Mouse (Mus musculus) kidney, adult 2 months (tissue): ENCODE measurements around the gene Vmn1r2.
"Not testable (repeated sequence)": the region's sequence is repeated elsewhere in the genome, so short reads cannot be mapped to it uniquely, and the experiment has no call there.

Source experiments
- CTCF ChIP-seq: fragments of 200-500 bp; conservative IDR thresholded peaks from 2 replicates; pipeline ENCODE4 v1.5.1; 2011; ENCODE audit warnings: low read depth, mild to moderate bottlenecking, control low read depth, low read length, moderate library complexity, mixed read lengths; ENCODE audit not compliant: insufficient read depth, insufficient read length
- POLR2A ChIP-seq: fragments of 200-500 bp; IDR thresholded peaks from one replicate; pipeline ENCODE4 v1.6.1; 2011; ENCODE audit warnings: low read depth, low read length, control low read depth

GRCm38 (mm10) chr4:3175756-3176155, 8.6 kb downstream of the Vmn1r2 start:
- TF ChIP-seq CTCF, POLR2A: not testable (repeated sequence)
